In genomic region chr4:123137551-123137950, GRCm38 (mm10) we compare ENCODE assay signal across 24 mouse cellular contexts. TPM values are rescaled to one million over a fixed set of nuclear protein-coding genes. Genes with fewer than 3 reads are reported as not detected.
"Had no signal": no experiment of that assay in that cellular context is flagged by ENCODE, and none has a peak within 500 bp of the region (broad histone marks: within the 10 kb centered on the region; RNA-seq: fewer than 3 reads in every experiment).

No protein-coding gene starts in this region.

- H3K4me3 ChIP-seq: midbrain, embryonic 15.5 days; neural tube, embryonic 13.5 days; neural tube, embryonic 15.5 days had no signal

- H3K27ac ChIP-seq: liver, embryonic 15.5 days; midbrain, embryonic 10.5 days; midbrain, embryonic 13.5 days; midbrain, embryonic 15.5 days; neural tube, embryonic 13.5 days; neural tube, embryonic 15.5 days had no signal

- H3K9ac ChIP-seq: liver, embryonic 15.5 days; midbrain, embryonic 13.5 days; midbrain, embryonic 15.5 days; neural tube, embryonic 15.5 days had no signal

- H3K9me3 ChIP-seq: liver, embryonic 15.5 days; midbrain, embryonic 10.5 days; midbrain, embryonic 13.5 days; midbrain, embryonic 15.5 days; neural tube, embryonic 13.5 days; neural tube, embryonic 15.5 days had no signal

- H3K27me3 ChIP-seq: midbrain, embryonic 15.5 days; neural tube, embryonic 15.5 days had no signal

- DNase-seq: lung, adult 18-20 months; lung, embryonic 14.5 days; lung, postnatal 10 days; lung, postnatal 4 days; retina, postnatal 1 day; right cerebral cortex, adult 18-20 months; right cerebral cortex, postnatal 25 days; right cerebral cortex, postnatal 4 days; spleen, adult 18-20 months; thymus, adult 18-20 months; thymus, postnatal 14 days; thymus, postnatal 36 days had no signal

- ATAC-seq: midbrain, embryonic 13.5 days; midbrain, embryonic 15.5 days had no signal

RNA-seq across cellular contexts. Expression of gene Oxct2b, which starts 21.5 kb away (rescaled TPM):
- total RNA-seq: megakaryocyte, adult 5-6 weeks; megakaryocyte-erythroid progenitor cell, adult 5-6 weeks had no signal
- polyA plus RNA-seq: liver, embryonic 15.5 days; lung, embryonic 14.5 days; lung, embryonic 16.5 days; myocyte; stomach, embryonic 14.5 days; stomach, embryonic 16.5 days had no signal

RNA-seq across cellular contexts. Expression of gene Bmp8b, which starts 32.6 kb away (rescaled TPM):
- total RNA-seq: megakaryocyte, adult 5-6 weeks had no signal

RNA-seq across cellular contexts. Expression of gene Hpcal4, which starts 45.5 kb away (rescaled TPM):
- total RNA-seq: megakaryocyte, adult 5-6 weeks; megakaryocyte-erythroid progenitor cell, adult 5-6 weeks had no signal
- polyA plus RNA-seq: liver, embryonic 15.5 days; myocyte had no signal
